Mouse (Mus musculus) heart, adult 2 months (tissue): ENCODE data around the gene Tspan5. TPM values are rescaled to one million over a fixed set of nuclear protein-coding genes. Genes with fewer than 3 reads are reported as not detected.

ENCODE experiments used
- DNase-seq, 2 experiments: peaks; one replicate each; pipeline ENCODE4 v3.0.0; 2021
- H3K27ac ChIP-seq: fragments of 200-600 bp; 2 replicates; pipeline ENCODE4 v1.8.1; 2022
- H3K27me3 ChIP-seq: fragments of 200-500 bp; 2 replicates; pipeline ENCODE4 v1.6.1; 2012; ENCODE audit warnings: mild to moderate bottlenecking, low read length, inconsistent platforms, mixed read lengths; ENCODE audit not compliant: control insufficient read depth, insufficient read depth
- H3K36me3 ChIP-seq: fragments of 200-500 bp; 2 replicates; pipeline ENCODE4 v1.6.1; 2012; ENCODE audit warnings: low read length, inconsistent platforms; ENCODE audit not compliant: control insufficient read depth, insufficient read depth
- H3K4me1 ChIP-seq: fragments of 200-500 bp; 2 replicates; pipeline ENCODE4 v1.6.1; 2011; ENCODE audit warnings: low read length; ENCODE audit not compliant: control insufficient read depth, insufficient read depth
- H3K4me3 ChIP-seq: fragments of 200-600 bp; 2 replicates; pipeline ENCODE4 v1.8.1; 2022
- H3K79me2 ChIP-seq: fragments of 200-500 bp; replicated peaks from 2 replicates; pipeline ENCODE4 v1.6.1; 2012; ENCODE audit warnings: mild to moderate bottlenecking, inconsistent platforms, low read length, moderate library complexity, mixed read lengths; ENCODE audit not compliant: control insufficient read depth, insufficient read depth
- H3K9ac ChIP-seq: fragments of 200-500 bp; 2 replicates; pipeline ENCODE4 v1.6.1; 2012; ENCODE audit warnings: low read depth, mild to moderate bottlenecking, control low read depth, inconsistent platforms, low read length, mixed read lengths
- CTCF ChIP-seq: fragments of 200-600 bp; IDR thresholded peaks from 2 replicates; pipeline ENCODE4 v1.8.1; 2022; ENCODE audit warnings: antibody characterized with exemption, mild to moderate bottlenecking, moderate library complexity
- EP300 ChIP-seq: fragments of 200-500 bp; IDR thresholded peaks from 2 replicates; pipeline ENCODE4 v1.6.1; 2011; ENCODE audit warnings: low read depth, low read length, control low read depth; ENCODE audit not compliant: insufficient read depth
- POLR2A ChIP-seq: fragments of 200-500 bp; IDR thresholded peaks from 2 replicates; pipeline ENCODE4 v1.6.1; 2011; ENCODE audit warnings: mild to moderate bottlenecking, low read depth, low read length, control low read depth; ENCODE audit not compliant: insufficient read depth
- WGBS: fragments of 180-500 bp; shearing (Covaris S2); methylation state at CpG from one replicate; pipeline ENCODE4 v1.1.7; 2018; 5-methylcytosine and 5-hydroxymethylcytosine counted together
- intact Hi-C: fragments of 180-260 bp; cut with DNase I; formaldehyde crosslinking; loops from one replicate; pipeline ENCODE4 v1.15.1; 2025
- polyA plus RNA-seq: library from polyadenylated mRNA; depleted of rRNA; stranded (reverse); fragments of >200 nt; gene quantifications from 2 replicates; pipeline ENCODE4 v1.2.3, GENCODE M21; 2012
- total RNA-seq, 2 experiments: library from RNA; stranded (reverse); gene quantifications; 2 replicates each; pipeline ENCODE4 v1.2.3; 2021

The Tspan5 gene
- total and polyA plus RNA-seq, 3 experiments: 4.9 to 6.9 (median 5.3) TPM

DNA sequence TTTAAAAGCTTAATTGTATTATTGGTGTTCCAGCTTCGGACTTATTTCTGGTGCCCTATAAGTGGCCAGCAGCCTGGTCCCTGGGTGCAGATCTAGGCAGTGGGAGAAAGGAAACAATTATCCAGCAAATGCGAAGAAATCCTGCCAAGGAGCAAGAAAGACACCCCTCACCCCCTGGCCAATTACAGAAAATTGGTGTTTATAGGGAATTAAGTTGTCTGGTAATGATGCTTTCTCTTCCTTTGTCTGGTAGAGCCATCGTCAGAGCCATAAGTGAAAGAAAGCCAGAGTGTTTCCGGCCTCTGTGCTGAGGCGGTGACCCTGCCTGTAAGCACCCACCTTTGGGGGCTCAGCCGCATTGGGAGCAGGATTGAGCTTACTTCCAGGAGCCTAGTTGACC, 59.7 kb downstream of the Tspan5 start:
- Histone ChIP-seq H3K4me1 (peaks cover 5% of the 10 kb centered on the region), H3K4me3 (no peak overlapping the region), H3K9ac (no peak overlapping the region; the same call in 1 of the 2 replicates), H3K27ac (no peak overlapping the region), H3K79me2 (no peaks in the 10 kb centered on the region), H3K27me3 (no peaks in the 10 kb centered on the region), H3K36me3 (no peaks in the 10 kb centered on the region)
- TF ChIP-seq CTCF: no peak
- TF ChIP-seq EP300: no peak
- no peak for TF ChIP-seq POLR2A
- DNase-seq: no peak
- intact Hi-C loops: loop anchor here (5.0 kb wide), 1 partner anchor 91 kb away; no protein-coding TSS in a partner anchor
- 80% methylated on average over 6 of the region's 6 CpGs for WGBS

DNA sequence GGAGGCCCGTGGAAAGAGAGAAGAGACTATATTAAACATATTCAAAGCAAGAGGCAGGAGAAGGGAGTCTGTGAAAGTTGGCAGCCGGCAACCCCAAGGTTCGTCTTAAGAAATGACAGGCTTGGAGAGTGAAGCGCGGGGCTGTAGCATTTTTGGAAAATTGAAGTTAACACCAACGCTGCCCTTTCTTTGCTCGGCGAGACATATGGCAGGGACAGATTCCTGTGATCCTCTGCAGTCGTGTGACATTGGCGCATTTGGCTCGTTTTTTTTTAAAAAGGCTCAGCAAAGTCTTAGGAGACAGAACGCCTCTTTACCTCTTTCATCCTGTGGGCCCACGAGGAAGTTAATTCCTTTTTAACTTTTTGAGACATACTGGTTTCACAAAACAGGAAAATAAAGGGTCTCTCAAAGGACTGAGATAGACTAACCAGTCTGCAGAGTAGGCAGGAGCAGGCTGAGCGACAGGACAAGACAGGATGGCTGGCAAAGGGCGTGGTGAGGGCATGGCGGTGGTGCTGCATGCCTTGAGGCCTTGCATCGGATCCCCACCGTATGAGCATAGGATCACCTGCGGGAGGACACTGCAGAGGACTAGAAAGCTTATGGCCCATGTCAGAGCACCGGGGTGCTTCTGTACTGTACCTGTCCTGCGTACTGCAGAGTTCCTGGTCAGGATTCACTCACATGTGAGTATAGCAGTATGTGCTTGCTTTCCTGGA, 60.9 kb downstream of the Tspan5 start:
- no peaks in the 10 kb centered on the region for H3K36me3 ChIP-seq
- intact Hi-C loops: loop anchor here (5.0 kb wide), 1 partner anchor 89 kb away; no protein-coding TSS in a partner anchor
- 85% methylated on average over 21 of the region's 21 CpGs for WGBS

DNA sequence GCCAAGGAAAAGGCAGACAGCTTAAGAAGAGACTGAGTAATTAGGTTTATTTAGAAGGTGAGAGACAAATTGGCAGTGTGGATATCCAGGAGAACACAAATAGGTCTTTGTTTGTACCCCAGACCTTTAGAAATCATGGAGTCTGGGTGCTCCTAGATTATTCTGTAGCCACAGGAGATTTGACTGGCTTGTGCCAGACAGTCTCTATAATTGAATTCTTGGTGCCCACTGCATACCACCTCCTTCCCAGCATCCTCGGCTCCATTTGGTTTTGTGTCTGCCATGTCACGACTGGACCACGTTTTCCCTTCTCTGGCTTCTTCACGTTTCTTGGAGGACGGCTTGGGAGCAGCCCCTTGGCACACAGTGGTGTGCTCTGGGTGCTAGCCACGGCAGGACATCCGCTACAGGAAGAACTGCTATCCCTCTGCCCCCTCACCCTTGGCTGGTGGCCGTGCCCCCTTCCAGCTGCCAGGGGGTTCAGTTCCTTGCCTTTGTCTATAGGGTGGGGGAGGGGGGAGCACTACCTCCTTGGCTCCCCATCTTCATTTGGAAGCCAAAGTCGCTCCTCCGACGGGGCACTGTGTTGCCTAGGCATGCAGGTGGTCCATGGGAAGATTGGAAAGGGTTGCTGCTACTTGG, 61.6 kb downstream of the Tspan5 start:
- 69% methylated on average over 11 of the region's 11 CpGs for WGBS
- Histone ChIP-seq H3K27ac (no peak overlapping the region), H3K36me3 (no peaks in the 10 kb centered on the region), H3K4me3 (no peak overlapping the region), H3K9ac (no peak overlapping the region), H3K4me1 (peaks cover 5% of the 10 kb centered on the region), H3K79me2 (no peaks in the 10 kb centered on the region), H3K27me3 (no peaks in the 10 kb centered on the region)
- TF ChIP-seq CTCF: no peak
- TF ChIP-seq POLR2A: no peak
- no peak for TF ChIP-seq EP300
- intact Hi-C loops: loop anchor here (5.0 kb wide), 1 partner anchor 89 kb away; no protein-coding TSS in a partner anchor
- no peak for DNase-seq

More for the DNA sequence above, 60.9 kb downstream of the Tspan5 start:
- H3K4me3 ChIP-seq: no peak overlapping the region
- H3K79me2 ChIP-seq: no peaks in the 10 kb centered on the region
- no peak overlapping the region for H3K9ac ChIP-seq
- H3K27ac ChIP-seq: no peak overlapping the region
- peaks cover 5% of the 10 kb centered on the region for H3K4me1 ChIP-seq
- DNase-seq: no peak
- TF ChIP-seq CTCF: no peak
- TF ChIP-seq POLR2A: no peak
- no peak for TF ChIP-seq EP300
- H3K27me3 ChIP-seq: no peaks in the 10 kb centered on the region

DNA sequence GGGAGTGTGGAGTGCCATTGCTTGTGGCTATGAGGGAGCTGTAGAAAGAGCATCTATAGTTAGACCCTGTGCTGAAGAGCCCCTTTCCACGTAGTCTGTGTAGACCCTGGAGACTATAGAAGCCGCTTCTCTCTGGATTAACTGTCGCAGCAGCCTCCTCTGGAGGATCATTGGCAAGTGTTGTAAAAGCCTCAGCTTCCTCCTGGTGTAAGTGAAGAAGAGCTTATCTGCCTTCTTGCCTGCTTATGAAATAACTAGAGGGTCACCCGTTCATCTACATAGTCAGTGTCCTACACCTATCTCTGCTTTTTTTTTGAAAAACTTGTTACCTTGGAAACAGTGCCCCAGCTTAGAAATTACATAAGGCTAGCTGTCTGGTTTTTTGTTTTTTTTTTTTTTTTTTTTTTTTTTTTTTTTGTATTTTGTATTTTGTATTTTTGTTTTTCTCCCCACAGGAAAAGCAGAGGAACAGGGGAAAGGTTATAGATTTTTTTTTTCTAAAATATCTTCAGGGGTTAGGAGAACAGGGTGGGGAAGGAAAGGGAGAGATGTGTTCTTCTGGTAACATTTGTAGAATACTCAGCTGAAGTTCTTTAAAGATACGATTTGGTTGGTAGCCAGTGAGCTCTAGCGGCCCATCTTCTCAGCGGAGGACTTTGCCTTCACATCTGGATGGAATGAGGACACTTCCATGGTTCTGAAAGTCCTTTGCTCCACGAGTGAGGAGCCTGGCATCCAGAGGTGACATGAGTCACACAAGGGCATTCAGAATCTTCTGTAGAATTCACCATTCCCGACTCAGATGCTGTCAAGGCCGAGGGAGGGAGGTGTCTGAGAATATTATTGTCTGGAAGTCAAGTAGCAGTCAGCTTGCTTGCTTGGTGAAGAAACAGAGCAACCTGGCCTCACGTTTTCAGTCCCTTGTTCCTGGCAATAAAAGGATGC, 62.4 kb downstream of the Tspan5 start:
- no peak for TF ChIP-seq POLR2A
- no peak for TF ChIP-seq EP300
- no peak for TF ChIP-seq CTCF
- intact Hi-C loops: loop anchor here (5.0 kb wide), 1 partner anchor 88 kb away; no protein-coding TSS in a partner anchor

DNA sequence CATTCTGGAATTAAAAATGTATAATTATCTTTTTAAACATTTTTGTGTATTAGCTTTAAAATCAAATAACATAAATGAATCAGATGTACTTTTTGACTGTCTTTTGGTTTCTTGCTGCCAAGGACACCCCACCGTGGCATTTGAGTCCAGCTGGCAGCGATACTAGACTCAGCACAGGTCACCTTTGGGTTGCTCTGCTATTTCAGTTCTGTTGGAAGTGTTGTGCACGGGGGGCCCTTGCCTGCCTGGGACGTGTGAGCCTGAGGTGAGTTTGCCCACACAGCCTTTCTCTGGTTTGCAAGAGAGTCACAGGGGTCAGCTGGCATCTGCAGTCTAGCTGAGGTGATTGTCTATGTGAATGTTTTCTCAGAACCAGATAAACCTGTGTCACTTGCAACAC, 65.8 kb downstream of the Tspan5 start:
- Histone ChIP-seq H3K27ac (no peak overlapping the region), H3K27me3 (no peaks in the 10 kb centered on the region), H3K4me3 (no peak overlapping the region)

More for the DNA sequence above, 62.4 kb downstream of the Tspan5 start:
- WGBS: 69% methylated on average over 11 of the region's 11 CpGs
- Histone ChIP-seq H3K4me3 (no peak overlapping the region), H3K79me2 (no peaks in the 10 kb centered on the region), H3K27me3 (no peaks in the 10 kb centered on the region), H3K27ac (no peak overlapping the region), H3K9ac (no peak overlapping the region), H3K36me3 (no peaks in the 10 kb centered on the region), H3K4me1 (peaks cover 5% of the 10 kb centered on the region)
- no peak for DNase-seq

More for the DNA sequence above, 65.8 kb downstream of the Tspan5 start:
- 63% methylated on average over 4 of the region's 4 CpGs for WGBS
- no peak for DNase-seq
- Histone ChIP-seq H3K79me2 (no peaks in the 10 kb centered on the region), H3K36me3 (no peaks in the 10 kb centered on the region), H3K4me1 (no peaks in the 10 kb centered on the region; the same call in 1 of the 2 replicates), H3K9ac (no peak overlapping the region)
- TF ChIP-seq CTCF (no peak), EP300 (no peak), POLR2A (no peak)
- intact Hi-C loops: no loop called here
